Mouse (Mus musculus): ENCODE measurements around the gene Chil1. TPM values are rescaled to one million over a fixed set of nuclear protein-coding genes. Genes with fewer than 3 reads are reported as not detected.

Gene Chil1
- polyA plus RNA-seq, 1 experiment from 2014 or later: 3.3 TPM

GRCm38 (mm10) chr1:134160404-134160803, 21.6 kb upstream of the Chil1 start:
- no peak for ATAC-seq (ENCODE audit: low FRiP score)
- H3K9me3 ChIP-seq (replicated peaks): no peaks in the 10 kb centered on the region
- H3K36me3 ChIP-seq: no peaks in the 10 kb centered on the region
- H3K27me3 ChIP-seq: no peaks in the 10 kb centered on the region
- H3K27ac ChIP-seq: no peak overlapping the region
- WGBS: 93% methylated on average over 3 of the region's 3 CpGs
- no peak overlapping the region for H3K4me3 ChIP-seq
- peaks cover 2% of the 10 kb centered on the region for H3K4me1 ChIP-seq
- no peak overlapping the region for H3K4me2 ChIP-seq (replicated peaks)
- H3K9ac ChIP-seq: no peak overlapping the region

- Histone ChIP-seq H3K27me3 (no peaks in the 10 kb centered on the region), H3K9me3 (replicated peaks) (0 out of 2 replicates have a peak, but pooled peaks cover 1% of the 10 kb centered on the region), H3K9ac (no peak overlapping the region), H3K4me3 (no peak overlapping the region), H3K36me3 (no peaks in the 10 kb centered on the region), H3K4me1 (peaks cover 2% of the 10 kb centered on the region), H3K4me2 (replicated peaks) (no peak overlapping the region), H3K27ac (no peak overlapping the region)
- 82% methylated on average over 6 of the region's 6 CpGs for WGBS
- ATAC-seq (ENCODE audit: low FRiP score): no peak
Observed at GRCm38 (mm10) chr1:134161399-134161798, 20.6 kb upstream of the Chil1 start.

- H3K4me3 ChIP-seq: no peak overlapping the region
- H3K4me1 ChIP-seq: peaks cover 2% of the 10 kb centered on the region
- no peak for ATAC-seq (ENCODE audit: low FRiP score)
- no peak overlapping the region for H3K9ac ChIP-seq
- no peaks in the 10 kb centered on the region for H3K36me3 ChIP-seq
- WGBS: 85% methylated on average over 6 of the region's 6 CpGs
- 0 out of 2 replicates have a peak, but pooled peaks cover 5% of the 10 kb centered on the region for H3K9me3 ChIP-seq (replicated peaks)
- no peak overlapping the region for H3K27ac ChIP-seq
- no peak overlapping the region for H3K4me2 ChIP-seq (replicated peaks)
- no peaks in the 10 kb centered on the region for H3K27me3 ChIP-seq
Observed at GRCm38 (mm10) chr1:134162510-134163225, 19.3 kb upstream of the Chil1 start.

- 0 out of 2 replicates have a peak, but pooled peaks cover 5% of the 10 kb centered on the region for H3K9me3 ChIP-seq (replicated peaks)
- ATAC-seq (ENCODE audit: low FRiP score): no peak
- H3K4me3 ChIP-seq: no peak overlapping the region
- WGBS: 87% methylated on average over 7 of the region's 7 CpGs
- no peaks in the 10 kb centered on the region for H3K27me3 ChIP-seq
- H3K36me3 ChIP-seq: no peaks in the 10 kb centered on the region
- no peak overlapping the region for H3K4me2 ChIP-seq (replicated peaks)
- peaks cover 2% of the 10 kb centered on the region for H3K4me1 ChIP-seq
- no peak overlapping the region for H3K27ac ChIP-seq
- no peak overlapping the region for H3K9ac ChIP-seq
Observed at GRCm38 (mm10) chr1:134163476-134163875, 18.5 kb upstream of the Chil1 start.

- Histone ChIP-seq H3K9me3 (replicated peaks) (0 out of 2 replicates have a peak, but pooled peaks cover 5% of the 10 kb centered on the region), H3K4me2 (replicated peaks) (no peak overlapping the region), H3K4me3 (no peak overlapping the region), H3K36me3 (no peaks in the 10 kb centered on the region), H3K9ac (no peak overlapping the region), H3K4me1 (peaks cover 2% of the 10 kb centered on the region), H3K27ac (no peak overlapping the region), H3K27me3 (no peaks in the 10 kb centered on the region)
- no peak for ATAC-seq (ENCODE audit: low FRiP score)
- WGBS: 56% methylated on average over 4 of the region's 4 CpGs
Observed at GRCm38 (mm10) chr1:134164454-134164853, 17.5 kb upstream of the Chil1 start.

GRCm38 (mm10) chr1:134166547-134166946, 15.4 kb upstream of the Chil1 start:
- Histone ChIP-seq H3K27me3 (no peaks in the 10 kb centered on the region), H3K4me3 (no peak overlapping the region)
- WGBS: 87% methylated on average over 3 of the region's 3 CpGs

GRCm38 (mm10) chr1:134167416-134168305, 14.3 kb upstream of the Chil1 start:
- Histone ChIP-seq H3K27me3 (no peaks in the 10 kb centered on the region), H3K4me1 (peaks cover 2% of the 10 kb centered on the region), H3K9me3 (replicated peaks) (0 out of 2 replicates have a peak, but pooled peaks cover 5% of the 10 kb centered on the region), H3K36me3 (no peaks in the 10 kb centered on the region), H3K27ac (no peak overlapping the region), H3K4me2 (replicated peaks) (no peak overlapping the region), H3K4me3 (no peak overlapping the region), H3K9ac (no peak overlapping the region)
- 60% methylated on average over 14 of the region's 14 CpGs for WGBS
- ATAC-seq (ENCODE audit: low FRiP score): no peak

More at GRCm38 (mm10) chr1:134166547-134166946, 15.4 kb upstream of the Chil1 start:
- Histone ChIP-seq H3K4me2 (replicated peaks) (no peak overlapping the region), H3K4me1 (peaks cover 2% of the 10 kb centered on the region), H3K36me3 (no peaks in the 10 kb centered on the region), H3K9me3 (replicated peaks) (0 out of 2 replicates have a peak, but pooled peaks cover 5% of the 10 kb centered on the region), H3K9ac (no peak overlapping the region), H3K27ac (no peak overlapping the region)
- ATAC-seq (ENCODE audit: low FRiP score): no peak

GRCm38 (mm10) chr1:134168567-134168966, 13.4 kb upstream of the Chil1 start:
- Histone ChIP-seq H3K4me3 (no peak overlapping the region), H3K36me3 (no peaks in the 10 kb centered on the region), H3K27me3 (no peaks in the 10 kb centered on the region), H3K4me2 (replicated peaks) (no peak overlapping the region), H3K4me1 (peaks cover 2% of the 10 kb centered on the region), H3K9ac (no peak overlapping the region), H3K9me3 (replicated peaks) (0 out of 2 replicates have a peak, but pooled peaks cover 5% of the 10 kb centered on the region), H3K27ac (no peak overlapping the region)
- no peak for ATAC-seq (ENCODE audit: low FRiP score)
- WGBS: 86% methylated on average over 3 of the region's 3 CpGs

- peaks cover 2% of the 10 kb centered on the region for H3K4me1 ChIP-seq
- no peak overlapping the region for H3K27ac ChIP-seq
- WGBS: 93% methylated on average over 8 of the region's 8 CpGs
- H3K27me3 ChIP-seq: no peaks in the 10 kb centered on the region
- no peaks in the 10 kb centered on the region for H3K36me3 ChIP-seq
- H3K9me3 ChIP-seq (replicated peaks): 0 out of 2 replicates have a peak, but pooled peaks cover 5% of the 10 kb centered on the region
- no peak overlapping the region for H3K4me3 ChIP-seq
- H3K4me2 ChIP-seq (replicated peaks): no peak overlapping the region
- ATAC-seq (ENCODE audit: low FRiP score): no peak
- H3K9ac ChIP-seq: no peak overlapping the region
Observed at GRCm38 (mm10) chr1:134168985-134169697, 12.8 kb upstream of the Chil1 start.

GRCm38 (mm10) chr1:134173081-134173480, 8.9 kb upstream of the Chil1 start:
- no peak overlapping the region for H3K4me2 ChIP-seq (replicated peaks)
- no peaks in the 10 kb centered on the region for H3K4me1 ChIP-seq
- H3K27me3 ChIP-seq: no peaks in the 10 kb centered on the region
- no peak for ATAC-seq (ENCODE audit: low FRiP score)
- no peak overlapping the region for H3K4me3 ChIP-seq
- no peak overlapping the region for H3K9ac ChIP-seq
- no peaks in the 10 kb centered on the region for H3K9me3 ChIP-seq (replicated peaks)
- 58% methylated on average over 7 of the region's 7 CpGs for WGBS
- H3K27ac ChIP-seq: no peak overlapping the region
- no peaks in the 10 kb centered on the region for H3K36me3 ChIP-seq

- H3K9me3 ChIP-seq (replicated peaks): no peaks in the 10 kb centered on the region
- no peak overlapping the region for H3K4me2 ChIP-seq (replicated peaks)
- H3K4me3 ChIP-seq: no peak overlapping the region
- no peak overlapping the region for H3K9ac ChIP-seq
- no peak overlapping the region for H3K27ac ChIP-seq
- WGBS: 82% methylated on average over 5 of the region's 5 CpGs
- H3K4me1 ChIP-seq: 0 out of 2 replicates have a peak, but pooled peaks cover 7% of the 10 kb centered on the region
- ATAC-seq (ENCODE audit: low FRiP score): no peak
- H3K27me3 ChIP-seq: no peaks in the 10 kb centered on the region
- no peaks in the 10 kb centered on the region for H3K36me3 ChIP-seq
Observed at GRCm38 (mm10) chr1:134177976-134178375, 4.0 kb upstream of the Chil1 start.

- Histone ChIP-seq H3K4me3 (no peak overlapping the region), H3K36me3 (no peaks in the 10 kb centered on the region), H3K4me1 (peaks cover 21% of the 10 kb centered on the region), H3K9me3 (replicated peaks) (no peaks in the 10 kb centered on the region), H3K9ac (no peak overlapping the region), H3K27ac (no peak overlapping the region), H3K27me3 (no peaks in the 10 kb centered on the region), H3K4me2 (replicated peaks) (no peak overlapping the region)
- WGBS: 94% methylated on average over 4 of the region's 4 CpGs
- ATAC-seq (ENCODE audit: low FRiP score): no peak
Observed at GRCm38 (mm10) chr1:134184089-134184488, 2.1 kb downstream of the Chil1 start.
